Mouse (Mus musculus): ENCODE results near the gene Pnmt. TPM values are rescaled to one million over a fixed set of nuclear protein-coding genes. Genes with fewer than 3 reads are reported as not detected.

The Pnmt gene
- polyA plus RNA-seq, 1 experiment = 1.3 TPM

- Histone ChIP-seq H3K27me3 (ENCODE audit: control insufficient read depth, insufficient read depth, low read length) (no peaks in the 10 kb centered on the region), H3K36me3 (ENCODE audit: control insufficient read depth, insufficient read depth, low read length) (no peaks in the 10 kb centered on the region), H3K4me3 (ENCODE audit: control insufficient read depth, insufficient read depth, low read length) (peak overlapping the region; percentile 46), H3K4me1 (replicated peaks; ENCODE audit: control insufficient read depth, insufficient read depth, low read length) (peaks cover 42% of the 10 kb centered on the region), H3K27ac (ENCODE audit: control insufficient read depth, insufficient read depth, low read length) (peak overlapping the region; percentile 76)
- 20% methylated on average over 13 of the region's 13 CpGs for WGBS
- DNase-seq = no peak
- no peak for TF ChIP-seq POLR2A (IDR thresholded peaks at IDR 0.05; ENCODE audit: control insufficient read depth, extremely low read depth, insufficient read depth, low read length, poor library complexity)
Observed at GRCm38 (mm10) chr11:98357396-98358160, 28.7 kb upstream of the Pnmt start.

- peak; percentile 91 for DNase-seq
- Histone ChIP-seq H3K4me1 (replicated peaks; ENCODE audit: control insufficient read depth, insufficient read depth, low read length) (peaks cover 46% of the 10 kb centered on the region), H3K27ac (ENCODE audit: control insufficient read depth, insufficient read depth, low read length) (peak within 1 kb of the TSS; percentile 76), H3K27me3 (ENCODE audit: control insufficient read depth, insufficient read depth, low read length) (no peaks in the 10 kb centered on the region), H3K36me3 (ENCODE audit: control insufficient read depth, insufficient read depth, low read length) (no peaks in the 10 kb centered on the region), H3K4me3 (ENCODE audit: control insufficient read depth, insufficient read depth, low read length) (peak within 1 kb of the TSS; percentile 70)
- peak; percentile 77 for TF ChIP-seq POLR2A (IDR thresholded peaks at IDR 0.05; ENCODE audit: control insufficient read depth, extremely low read depth, insufficient read depth, low read length, poor library complexity)
- no peak for TF ChIP-seq CTCF (IDR thresholded peaks at IDR 0.05; ENCODE audit: borderline replicate concordance, control insufficient read depth, extremely low read depth, insufficient read depth, low read length, poor library complexity)
- WGBS = under 1% methylated on average over 60 of the region's 60 CpGs
Observed at GRCm38 (mm10) chr11:98358161-98359083, 27.8 kb upstream of the Pnmt start, which contains the start of gene Stard3. Gene Stard3 (plus strand): TSS chr11:98358368.

GRCm38 (mm10) chr11:98360866-98361521 lies 25.3 kb upstream of the Pnmt start:
- DNase-seq = no peak
- WGBS = 64% methylated on average over 9 of the region's 9 CpGs
- no peaks in the 10 kb centered on the region for H3K27me3 ChIP-seq (ENCODE audit: control insufficient read depth, insufficient read depth, low read length)
- no peak overlapping the region for H3K27ac ChIP-seq (ENCODE audit: control insufficient read depth, insufficient read depth, low read length)
- H3K36me3 ChIP-seq (ENCODE audit: control insufficient read depth, insufficient read depth, low read length) = no peaks in the 10 kb centered on the region
- peaks cover 50% of the 10 kb centered on the region for H3K4me1 ChIP-seq (replicated peaks; ENCODE audit: control insufficient read depth, insufficient read depth, low read length)
- TF ChIP-seq CTCF (IDR thresholded peaks at IDR 0.05; ENCODE audit: borderline replicate concordance, control insufficient read depth, extremely low read depth, insufficient read depth, low read length, poor library complexity) (no peak), POLR2A (IDR thresholded peaks at IDR 0.05; ENCODE audit: control insufficient read depth, extremely low read depth, insufficient read depth, low read length, poor library complexity) (no peak)
- H3K4me3 ChIP-seq (ENCODE audit: control insufficient read depth, insufficient read depth, low read length) = no peak overlapping the region

- Histone ChIP-seq H3K4me1 (replicated peaks; ENCODE audit: control insufficient read depth, insufficient read depth, low read length) (peaks cover 54% of the 10 kb centered on the region), H3K27ac (ENCODE audit: control insufficient read depth, insufficient read depth, low read length) (no peak overlapping the region), H3K4me3 (ENCODE audit: control insufficient read depth, insufficient read depth, low read length) (no peak overlapping the region), H3K36me3 (ENCODE audit: control insufficient read depth, insufficient read depth, low read length) (no peaks in the 10 kb centered on the region), H3K27me3 (ENCODE audit: control insufficient read depth, insufficient read depth, low read length) (no peaks in the 10 kb centered on the region)
- TF ChIP-seq CTCF (IDR thresholded peaks at IDR 0.05; ENCODE audit: borderline replicate concordance, control insufficient read depth, extremely low read depth, insufficient read depth, low read length, poor library complexity) (no peak), POLR2A (IDR thresholded peaks at IDR 0.05; ENCODE audit: control insufficient read depth, extremely low read depth, insufficient read depth, low read length, poor library complexity) (no peak)
- WGBS = 79% methylated on average over 5 of the region's 5 CpGs
- DNase-seq = no peak
Observed at GRCm38 (mm10) chr11:98363817-98364216, 22.4 kb upstream of the Pnmt start.

GRCm38 (mm10) chr11:98364410-98364809 lies 21.8 kb upstream of the Pnmt start:
- DNase-seq = no peak
- Histone ChIP-seq H3K4me1 (replicated peaks; ENCODE audit: control insufficient read depth, insufficient read depth, low read length) (peaks cover 50% of the 10 kb centered on the region), H3K4me3 (ENCODE audit: control insufficient read depth, insufficient read depth, low read length) (no peak overlapping the region), H3K27ac (ENCODE audit: control insufficient read depth, insufficient read depth, low read length) (no peak overlapping the region), H3K36me3 (ENCODE audit: control insufficient read depth, insufficient read depth, low read length) (no peaks in the 10 kb centered on the region), H3K27me3 (ENCODE audit: control insufficient read depth, insufficient read depth, low read length) (no peaks in the 10 kb centered on the region)
- 76% methylated on average over 5 of the region's 5 CpGs for WGBS
- TF ChIP-seq POLR2A (IDR thresholded peaks at IDR 0.05; ENCODE audit: control insufficient read depth, extremely low read depth, insufficient read depth, low read length, poor library complexity) (no peak), CTCF (IDR thresholded peaks at IDR 0.05; ENCODE audit: borderline replicate concordance, control insufficient read depth, extremely low read depth, insufficient read depth, low read length, poor library complexity) (no peak)

GRCm38 (mm10) chr11:98366290-98366689 lies 20.0 kb upstream of the Pnmt start:
- TF ChIP-seq CTCF (IDR thresholded peaks at IDR 0.05; ENCODE audit: borderline replicate concordance, control insufficient read depth, extremely low read depth, insufficient read depth, low read length, poor library complexity) (no peak), POLR2A (IDR thresholded peaks at IDR 0.05; ENCODE audit: control insufficient read depth, extremely low read depth, insufficient read depth, low read length, poor library complexity) (no peak)
- H3K27me3 ChIP-seq (ENCODE audit: control insufficient read depth, insufficient read depth, low read length) = no peaks in the 10 kb centered on the region
- H3K36me3 ChIP-seq (ENCODE audit: control insufficient read depth, insufficient read depth, low read length) = no peaks in the 10 kb centered on the region
- H3K4me1 ChIP-seq (replicated peaks; ENCODE audit: control insufficient read depth, insufficient read depth, low read length) = peaks cover 42% of the 10 kb centered on the region
- no peak overlapping the region for H3K27ac ChIP-seq (ENCODE audit: control insufficient read depth, insufficient read depth, low read length)
- no peak for DNase-seq
- WGBS = 11% methylated on average over 10 of the region's 10 CpGs
- H3K4me3 ChIP-seq (ENCODE audit: control insufficient read depth, insufficient read depth, low read length) = no peak overlapping the region
